Mouse (Mus musculus) left cerebral cortex, adult 18-20 months (tissue): ENCODE measurements at regions not wholly inside any gene's neighbourhood (a gene's known extent, or its start where the extent isn't known, plus 50 kb on each side); places are given as distances from the start of the nearest gene placed in this dataset.

Source experiments
- DNase-seq, 2 experiments: peaks; one replicate each; pipeline ENCODE4 v3.0.0; 2021 to 2022; ENCODE audit warnings: low spot score in 2 of 2, mixed read lengths in 1 of 2

- peak; percentile 60 to 63 for DNase-seq
Measured at GRCm38 (mm10) chr2:95232135-95232772, 794.3 kb upstream of the Api5 start.

GRCm38 (mm10) chr2:95231739-95232134 lies 793.8 kb upstream of the Api5 start:
- no peak for DNase-seq

- no peak for DNase-seq
Measured at GRCm38 (mm10) chr2:95229386-95229785, 791.5 kb upstream of the Api5 start.

- DNase-seq, result no peak
Measured at GRCm38 (mm10) chr2:95210216-95210941, 772.4 kb upstream of the Api5 start.
